14 mouse cellular contexts compared by ENCODE assay signal in the genomic region with DNA sequence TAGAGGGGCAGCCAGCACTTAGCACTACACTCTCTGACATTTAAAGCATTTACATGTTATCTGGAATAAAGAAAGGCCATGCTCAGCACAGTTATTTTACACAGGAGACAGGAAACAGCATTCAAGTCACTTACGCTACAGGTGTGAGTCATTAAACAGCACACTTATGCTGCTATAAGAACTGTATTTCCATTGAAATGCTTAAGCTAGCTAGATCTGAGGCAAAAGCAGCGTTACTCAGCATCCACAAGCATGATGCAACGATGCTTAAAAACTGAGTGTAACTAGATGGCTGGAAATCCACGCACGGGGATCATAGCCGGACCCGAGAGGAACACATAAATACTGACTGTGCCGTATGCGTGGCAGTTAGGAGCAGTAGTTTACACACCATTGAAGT.
A peak's percentile ranks its signal among the peaks of the same experiment; 100 is the strongest.
DNase-seq lines count a peak whose midpoint lies in the region; ATAC-seq and TF ChIP-seq lines count a peak whose summit lies in the region.
"Had no signal": no experiment of that assay in that cellular context is flagged by ENCODE, and none has a peak within 500 bp of the region (broad histone marks: within the 10 kb centered on the region; RNA-seq: fewer than 3 reads in every experiment).

No protein-coding gene starts in this region.

- no peak for ATAC-seq in heart, embryonic 15.5 days (replicated peaks; ENCODE audit: insufficient number of reproducible peaks, insufficient read depth, low FRiP score, low read depth)
- no peak for ATAC-seq in liver, embryonic 14.5 days (ENCODE audit: insufficient read depth)
- ATAC-seq in stomach, postnatal 0 days (ENCODE audit: low FRiP score, low TSS enrichment): no peak
- ATAC-seq: forebrain, embryonic 14.5 days had no signal

- H3K4me3 ChIP-seq in heart, embryonic 15.5 days: no peak overlapping the region
- no peak overlapping the region for H3K4me3 ChIP-seq in heart, embryonic 10.5 days
- H3K4me3 ChIP-seq in liver, embryonic 14.5 days (ENCODE audit: insufficient read depth in 1 of 2, low read depth in 2 of 2, low read length in 2 of 2): peak overlapping the region in 1 of 2 experiments; percentile 62; a peak in 3 of 4 replicates
- no peak overlapping the region for H3K4me3 ChIP-seq in stomach, postnatal 0 days (ENCODE audit: low read depth, low read length)
- H3K4me3 ChIP-seq: hindbrain, embryonic 12.5 days had no signal

- TF ChIP-seq EP300 in liver, embryonic 14.5 days (IDR thresholded peaks at IDR 0.05; ENCODE audit: low read depth): no peak
- no peak for TF ChIP-seq EP300 in stomach, postnatal 0 days (optimal IDR thresholded peaks at IDR 0.05)

- WGBS in heart, embryonic 15.5 days: 77% methylated on average over 9 of the region's 9 CpGs
- WGBS in heart, embryonic 10.5 days: 89% methylated on average over 9 of the region's 9 CpGs
- WGBS in liver, embryonic 14.5 days (ENCODE audit: insufficient replicate concordance): 58% methylated on average over 9 of the region's 9 CpGs
- WGBS in stomach, postnatal 0 days: 40% methylated on average over 9 of the region's 9 CpGs

- TF ChIP-seq CTCF in liver, embryonic 14.5 days (IDR thresholded peaks at IDR 0.05; ENCODE audit: low read depth): no peak
- TF ChIP-seq CTCF in stomach, postnatal 0 days (IDR thresholded peaks at IDR 0.05; ENCODE audit: low read depth): no peak

- no peak overlapping the region for H3K4me2 ChIP-seq in heart, embryonic 15.5 days
- peak overlapping the region; percentile 81 for H3K4me2 ChIP-seq in liver, embryonic 14.5 days (ENCODE audit: low read depth)
- no peak overlapping the region for H3K4me2 ChIP-seq in stomach, postnatal 0 days (replicated peaks; ENCODE audit: low read depth)
- H3K4me2 ChIP-seq: hindbrain, embryonic 12.5 days; midbrain, embryonic 11.5 days had no signal

- H3K9me3 ChIP-seq in heart, embryonic 15.5 days (replicated peaks): no peaks in the 10 kb centered on the region
- H3K9me3 ChIP-seq in heart, embryonic 10.5 days: no peaks in the 10 kb centered on the region
- no peaks in the 10 kb centered on the region for H3K9me3 ChIP-seq in liver, embryonic 14.5 days (ENCODE audit: control insufficient read depth, low read length)
- no peaks in the 10 kb centered on the region for H3K9me3 ChIP-seq in stomach, postnatal 0 days (ENCODE audit: control insufficient read depth, low read length)
- H3K9me3 ChIP-seq: hindbrain, embryonic 12.5 days had no signal

- H3K4me1 ChIP-seq in heart, embryonic 15.5 days (replicated peaks): peaks cover 46% of the 10 kb centered on the region
- peaks cover 57% of the 10 kb centered on the region for H3K4me1 ChIP-seq in heart, embryonic 10.5 days
- peaks cover 3 to 20% of the 10 kb centered on the region in 2 experiments; a peak in 2 of 4 replicates for H3K4me1 ChIP-seq in liver, embryonic 14.5 days (replicated peaks; ENCODE audit: control insufficient read depth in 2 of 2, insufficient read depth in 2 of 2, low read length in 1 of 2)
- no peaks in the 10 kb centered on the region; the same call in 1 of the 2 replicates for H3K4me1 ChIP-seq in stomach, postnatal 0 days (replicated peaks; ENCODE audit: control insufficient read depth, insufficient read depth)
- H3K4me1 ChIP-seq: hindbrain, embryonic 12.5 days had no signal

- peaks cover 59% of the 10 kb centered on the region for H3K36me3 ChIP-seq in heart, embryonic 15.5 days
- H3K36me3 ChIP-seq in heart, embryonic 10.5 days: peaks cover 68% of the 10 kb centered on the region
- no peaks in the 10 kb centered on the region for H3K36me3 ChIP-seq in liver, embryonic 14.5 days (replicated peaks; ENCODE audit: control insufficient read depth, insufficient read depth, low read depth)
- peaks cover 36% of the 10 kb centered on the region for H3K36me3 ChIP-seq in stomach, postnatal 0 days (ENCODE audit: control insufficient read depth, insufficient read depth, low read length)

- DNase-seq in heart, embryonic 10.5 days (ENCODE audit: low spot score): no peak
- DNase-seq in thymus, postnatal 25 days: peak; percentile 41
- no peak for DNase-seq in thymus, postnatal 10 days (ENCODE audit: low spot score in 2 of 2)
- no peak for DNase-seq in liver, embryonic 14.5 days (ENCODE audit: low read depth in 3 of 3, low spot score in 3 of 3)
- DNase-seq in stomach, postnatal 0 days (ENCODE audit: low spot score): no peak
- no peak for DNase-seq in right cerebral cortex, postnatal 10 days (ENCODE audit: low spot score in 2 of 2)
- DNase-seq in ovary, postnatal 14 days (ENCODE audit: low spot score): no peak
- DNase-seq: adrenal gland, postnatal 10 days; cerebellum, adult 2 months; gastrocnemius, postnatal 36 days had no signal

- no peak overlapping the region for H3K9ac ChIP-seq in heart, embryonic 15.5 days
- H3K9ac ChIP-seq in liver, embryonic 14.5 days (replicated peaks): peak overlapping the region; percentile 75; the same call in 1 of the 2 replicates
- H3K9ac ChIP-seq in stomach, postnatal 0 days (ENCODE audit: low read length): no peak overlapping the region
- H3K9ac ChIP-seq: hindbrain, embryonic 12.5 days had no signal

- 0 out of 2 replicates have a peak overlapping the region, but pooled peaks have one; percentile 37 for H3K27ac ChIP-seq in heart, embryonic 15.5 days
- H3K27ac ChIP-seq in heart, embryonic 10.5 days: no peak overlapping the region
- no peak overlapping the region for H3K27ac ChIP-seq in liver, embryonic 14.5 days
- peak overlapping the region; percentile 59 for H3K27ac ChIP-seq in stomach, postnatal 0 days (replicated peaks)
- H3K27ac ChIP-seq: hindbrain, embryonic 12.5 days had no signal

- H3K27me3 ChIP-seq in heart, embryonic 15.5 days: no peaks in the 10 kb centered on the region
- no peaks in the 10 kb centered on the region for H3K27me3 ChIP-seq in heart, embryonic 10.5 days (ENCODE audit: insufficient read depth, poor library complexity, severe bottlenecking)
- no peaks in the 10 kb centered on the region for H3K27me3 ChIP-seq in liver, embryonic 14.5 days (ENCODE audit: control insufficient read depth, insufficient read depth, low read length)
- no peaks in the 10 kb centered on the region for H3K27me3 ChIP-seq in stomach, postnatal 0 days (ENCODE audit: control insufficient read depth, insufficient read depth, low read length)
- H3K27me3 ChIP-seq: hindbrain, embryonic 12.5 days had no signal

Comparison
In these comparisons a context has a peak if more than half of its experiments do, and no peak if none do; other contexts are left out.
1. H3K27ac ChIP-seq: peak in heart, embryonic 15.5 days (single experiment) and stomach, postnatal 0 days (single experiment); none in heart, embryonic 10.5 days (single experiment) and liver, embryonic 14.5 days (single experiment).